In genomic region chr7:112237868-112238267, GRCm38 (mm10) we compare ENCODE assay signal across 11 mouse cellular contexts. TPM values are rescaled to one million over a fixed set of nuclear protein-coding genes. Genes with fewer than 3 reads are reported as not detected.
DNase-seq lines count a peak whose midpoint lies in the region; ATAC-seq and TF ChIP-seq lines count a peak whose summit lies in the region.
"Had no signal": no experiment of that assay in that cellular context is flagged by ENCODE, and none has a peak within 500 bp of the region (broad histone marks: within the 10 kb centered on the region; RNA-seq: fewer than 3 reads in every experiment).

No protein-coding gene starts in this region.

- no peak overlapping the region for H3K9ac ChIP-seq in embryonic facial prominence, embryonic 14.5 days (ENCODE audit: low read depth, low read length)
- no peak overlapping the region for H3K9ac ChIP-seq in intestine, postnatal 0 days (ENCODE audit: low read depth, low read length)
- H3K9ac ChIP-seq in forebrain, embryonic 12.5 days: no peak overlapping the region
- H3K9ac ChIP-seq: liver, embryonic 15.5 days had no signal

- no peak for ATAC-seq in embryonic facial prominence, embryonic 14.5 days (ENCODE audit: low read depth)
- no peak for ATAC-seq in intestine, postnatal 0 days
- ATAC-seq in megakaryocyte progenitor cell, adult 5-6 weeks (replicated peaks; ENCODE audit: poor library complexity): peak; percentile 51
- no peak for ATAC-seq in forebrain, embryonic 12.5 days (ENCODE audit: low FRiP score)

- H3K27ac ChIP-seq in embryonic facial prominence, embryonic 14.5 days (replicated peaks; ENCODE audit: low read depth, low read length): no peak overlapping the region
- no peak overlapping the region for H3K27ac ChIP-seq in embryonic facial prominence, embryonic 10.5 days (replicated peaks)
- H3K27ac ChIP-seq in intestine, postnatal 0 days (ENCODE audit: low read depth, low read length): peak overlapping the region; percentile 28; the same call in 1 of the 2 replicates
- H3K27ac ChIP-seq in forebrain, embryonic 12.5 days: no peak overlapping the region
- H3K27ac ChIP-seq: liver, embryonic 15.5 days had no signal

- no peaks in the 10 kb centered on the region for H3K9me3 ChIP-seq in embryonic facial prominence, embryonic 14.5 days (ENCODE audit: control insufficient read depth, low read length)
- H3K9me3 ChIP-seq in embryonic facial prominence, embryonic 10.5 days: no peaks in the 10 kb centered on the region
- no peaks in the 10 kb centered on the region for H3K9me3 ChIP-seq in intestine, postnatal 0 days (ENCODE audit: control insufficient read depth)
- H3K9me3 ChIP-seq in forebrain, embryonic 12.5 days: no peaks in the 10 kb centered on the region
- H3K9me3 ChIP-seq: liver, embryonic 15.5 days had no signal

- no peaks in the 10 kb centered on the region for H3K27me3 ChIP-seq in embryonic facial prominence, embryonic 14.5 days (replicated peaks; ENCODE audit: control insufficient read depth, insufficient read depth, low read length)
- peaks cover 14% of the 10 kb centered on the region; the same call in 1 of the 2 replicates for H3K27me3 ChIP-seq in embryonic facial prominence, embryonic 10.5 days (replicated peaks; ENCODE audit: low read depth, poor library complexity, severe bottlenecking)
- no peaks in the 10 kb centered on the region for H3K27me3 ChIP-seq in intestine, postnatal 0 days (replicated peaks; ENCODE audit: control insufficient read depth, insufficient read depth, low read length)
- peaks cover 4% of the 10 kb centered on the region; the same call in 1 of the 2 replicates for H3K27me3 ChIP-seq in forebrain, embryonic 12.5 days
- H3K27me3 ChIP-seq: liver, embryonic 15.5 days had no signal

- H3K36me3 ChIP-seq in embryonic facial prominence, embryonic 14.5 days (ENCODE audit: control insufficient read depth, insufficient read depth, low read length): no peaks in the 10 kb centered on the region
- H3K36me3 ChIP-seq in embryonic facial prominence, embryonic 10.5 days (replicated peaks): no peaks in the 10 kb centered on the region
- H3K36me3 ChIP-seq in intestine, postnatal 0 days (ENCODE audit: control insufficient read depth, insufficient read depth): peaks cover 9% of the 10 kb centered on the region; the same call in 1 of the 2 replicates
- H3K36me3 ChIP-seq in forebrain, embryonic 12.5 days (replicated peaks): no peaks in the 10 kb centered on the region
- H3K36me3 ChIP-seq: liver, embryonic 15.5 days had no signal

- WGBS in embryonic facial prominence, embryonic 14.5 days: 31% methylated on average over 3 of the region's 3 CpGs
- WGBS in embryonic facial prominence, embryonic 10.5 days: 42% methylated on average over 3 of the region's 3 CpGs
- 13% methylated on average over 3 of the region's 3 CpGs for WGBS in lung, adult 2 months
- WGBS in intestine, postnatal 0 days: 42% methylated on average over 3 of the region's 3 CpGs
- 78% methylated on average over 3 of the region's 3 CpGs for WGBS in forebrain, embryonic 12.5 days

- DNase-seq in embryonic facial prominence, embryonic 14.5 days (ENCODE audit: low spot score): peak; percentile 53
- DNase-seq in embryonic facial prominence, embryonic 10.5 days (ENCODE audit: low spot score): no peak
- peak; percentile 49 to 74 for DNase-seq in lung, adult 18-20 months
- no peak for DNase-seq in lung, adult 2 months
- DNase-seq in gastrocnemius, postnatal 4 days (ENCODE audit: low spot score in 2 of 2): no peak
- DNase-seq: gastrocnemius, postnatal 36 days; layer of hippocampus, adult 9-11 months had no signal

- no peak overlapping the region for H3K4me2 ChIP-seq in embryonic facial prominence, embryonic 14.5 days (ENCODE audit: low read depth, low read length)
- no peak overlapping the region for H3K4me2 ChIP-seq in intestine, postnatal 0 days (replicated peaks; ENCODE audit: low read depth)
- no peak overlapping the region for H3K4me2 ChIP-seq in forebrain, embryonic 12.5 days
- H3K4me2 ChIP-seq: liver, embryonic 15.5 days had no signal

- TF ChIP-seq CTCF in lung, adult 2 months (IDR thresholded peaks at IDR 0.05; ENCODE audit: insufficient read depth, low read length): no peak
- TF ChIP-seq CTCF in intestine, postnatal 0 days (IDR thresholded peaks at IDR 0.05; ENCODE audit: low read depth): no peak

- peaks cover 6% of the 10 kb centered on the region for H3K4me1 ChIP-seq in embryonic facial prominence, embryonic 14.5 days (ENCODE audit: control insufficient read depth, insufficient read depth, low read length)
- H3K4me1 ChIP-seq in embryonic facial prominence, embryonic 10.5 days: peaks cover 16% of the 10 kb centered on the region
- peaks cover 51% of the 10 kb centered on the region for H3K4me1 ChIP-seq in lung, adult 2 months (ENCODE audit: control insufficient read depth, insufficient read depth, low read length)
- peaks cover 11% of the 10 kb centered on the region; the same call in 1 of the 2 replicates for H3K4me1 ChIP-seq in intestine, postnatal 0 days (replicated peaks; ENCODE audit: control insufficient read depth, insufficient read depth, low read length)
- peaks cover 16% of the 10 kb centered on the region for H3K4me1 ChIP-seq in forebrain, embryonic 12.5 days

- no peak for TF ChIP-seq POLR2A in lung, adult 2 months (IDR thresholded peaks at IDR 0.05; ENCODE audit: borderline replicate concordance, extremely low read depth, low read depth, low read length)

- H3K4me3 ChIP-seq in embryonic facial prominence, embryonic 14.5 days (ENCODE audit: low read depth, low read length): no peak overlapping the region
- H3K4me3 ChIP-seq in embryonic facial prominence, embryonic 10.5 days: no peak overlapping the region
- H3K4me3 ChIP-seq in lung, adult 2 months (replicated peaks; ENCODE audit: extremely low read depth, low read depth, low read length): no peak overlapping the region
- no peak overlapping the region for H3K4me3 ChIP-seq in intestine, postnatal 0 days (ENCODE audit: low read depth, low read length)
- H3K4me3 ChIP-seq in forebrain, embryonic 12.5 days (replicated peaks): no peak overlapping the region
- H3K4me3 ChIP-seq: liver, embryonic 15.5 days had no signal

RNA-seq across cellular contexts. Expression of gene Mical2, which starts 12.2 kb away (rescaled TPM):
- polyA plus RNA-seq in embryonic facial prominence, embryonic 14.5 days (2014; fragmentation: Nextera tagmentation; extraction: Ambion mirVana): 11.0 and 11.5 TPM in 2 replicates
- 1.2 and 1.4 TPM in 2 replicates for polyA plus RNA-seq in embryonic facial prominence, embryonic 10.5 days (2016; fragmentation: Nextera tagmentation; extraction: Ambion mirVana)
- polyA plus RNA-seq in lung, adult 2 months (2012; rRNA removed): 49.0 and 58.2 TPM in 2 replicates
- polyA plus RNA-seq in intestine, postnatal 0 days (2015; fragmentation: Nextera tagmentation; extraction: Ambion mirVana): 13.0 and 13.6 TPM in 2 replicates
- total RNA-seq in megakaryocyte progenitor cell, adult 5-6 weeks (2015): 0.52 and 0.88 TPM in 2 replicates
- total RNA-seq in megakaryocyte progenitor cell, adult 5-6 weeks (2017): 0.46 and 0.54 TPM in 2 replicates
- 10 to 100 TPM; 18.5 to 20.7 TPM for total RNA-seq in gastrocnemius, postnatal 4 days (2021)
- polyA plus RNA-seq in forebrain, embryonic 12.5 days (2016; fragmentation: Nextera tagmentation; extraction: Ambion mirVana): 2.3 and 3.4 TPM in 2 replicates

Comparison
In these comparisons a context has a peak if more than half of its experiments do, and no peak if none do; other contexts are left out.
1. DNase-seq: peak in embryonic facial prominence, embryonic 14.5 days (single experiment) and lung, adult 18-20 months (2 of 2); none in embryonic facial prominence, embryonic 10.5 days (single experiment), lung, adult 2 months (single experiment) and gastrocnemius, postnatal 4 days (0 of 2).